Mouse (Mus musculus) midbrain, embryonic 10.5 days (tissue): ENCODE measurements around the gene Nxpe4. TPM values are rescaled to one million over a fixed set of nuclear protein-coding genes. Genes with fewer than 3 reads are reported as not detected.

Experiments used
- DNase-seq: peaks from one replicate; pipeline ENCODE4 v3.0.0-alpha.2; 2017; ENCODE audit warnings: low spot score
- H3K27ac ChIP-seq: fragments of 300-500 bp; sonication (generic); replicated peaks from 2 replicates; pipeline ENCODE4 v1.5.1; 2016; ENCODE audit warnings: mild to moderate bottlenecking
- H3K27me3 ChIP-seq: fragments of 300-500 bp; sonication (generic); 2 replicates; pipeline ENCODE4 v1.6.1; 2016; ENCODE audit warnings: low read depth, mild to moderate bottlenecking; ENCODE audit not compliant: poor library complexity, severe bottlenecking
- H3K36me3 ChIP-seq: fragments of 300-500 bp; sonication (generic); 2 replicates; pipeline ENCODE4 v1.6.1; 2016; ENCODE audit warnings: mild to moderate bottlenecking, moderate library complexity
- H3K4me1 ChIP-seq: fragments of 300-500 bp; sonication (generic); 2 replicates; pipeline ENCODE4 v1.6.1; 2016
- H3K4me3 ChIP-seq: fragments of 300-500 bp; sonication (generic); 2 replicates; pipeline ENCODE4 v1.5.1; 2016; ENCODE audit warnings: mild to moderate bottlenecking, moderate library complexity
- H3K9me3 ChIP-seq: fragments of 300-500 bp; sonication (generic); replicated peaks from 2 replicates; pipeline ENCODE4 v1.6.1; 2016; ENCODE audit warnings: mild to moderate bottlenecking
- WGBS: fragments of 180-500 bp; shearing (Covaris S2); methylation state at CpG from one replicate; pipeline ENCODE4 v1.1.7; 2016; 5-methylcytosine and 5-hydroxymethylcytosine counted together
- polyA plus RNA-seq: library from polyadenylated mRNA; unstranded; fragments of >200 nt; fragmentation: Nextera tagmentation; extraction: Ambion mirVana; gene quantifications from 2 replicates; pipeline ENCODE4 v1.2.1, GENCODE M21; 2016

Gene Nxpe4
- polyA plus RNA-seq, 1 experiment from 2014 or later, result 5.3 TPM

DNA sequence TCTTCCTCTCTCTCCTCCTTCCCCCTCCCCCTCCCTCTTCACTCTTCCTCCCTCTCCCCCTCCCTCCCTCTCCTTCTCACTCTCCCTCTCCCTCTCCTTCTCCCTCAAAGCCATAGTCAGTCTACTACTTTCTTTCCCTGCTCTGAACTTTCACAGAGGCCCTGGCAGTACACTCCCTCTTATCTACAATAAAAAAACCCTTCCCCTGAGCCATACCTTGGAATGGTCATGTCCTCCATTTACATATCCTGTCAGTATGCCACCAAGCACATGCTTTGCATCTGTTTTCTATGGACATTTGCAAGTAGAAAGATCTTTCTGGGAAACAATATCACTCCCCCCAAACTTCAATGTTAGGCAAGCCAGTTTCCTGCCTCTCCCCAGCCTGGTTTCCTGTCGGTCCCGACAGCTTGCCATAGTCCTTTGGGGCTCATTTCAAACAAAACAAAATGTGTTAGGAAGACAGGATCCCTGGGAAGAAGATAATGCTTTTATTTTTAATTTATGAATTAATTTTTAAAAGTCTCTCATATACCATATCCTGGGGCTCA, 191.4 kb downstream of the Nxpe4 start, which contains the start of gene Nxpe2:
Nxpe2 (minus strand) TSS at position 307 of the 551 bp plus-strand sequence.
- no peak for DNase-seq
- no peaks in the 10 kb centered on the region for H3K27me3 ChIP-seq
- no peaks in the 10 kb centered on the region for H3K36me3 ChIP-seq
- H3K4me3 ChIP-seq, result no peak within 1 kb of the TSS
- no peaks in the 10 kb centered on the region for H3K9me3 ChIP-seq
- WGBS, result 62% methylated on average over 2 of the region's 2 CpGs
- H3K27ac ChIP-seq, result no peak within 1 kb of the TSS
- peaks cover 12% of the 10 kb centered on the region for H3K4me1 ChIP-seq

DNA sequence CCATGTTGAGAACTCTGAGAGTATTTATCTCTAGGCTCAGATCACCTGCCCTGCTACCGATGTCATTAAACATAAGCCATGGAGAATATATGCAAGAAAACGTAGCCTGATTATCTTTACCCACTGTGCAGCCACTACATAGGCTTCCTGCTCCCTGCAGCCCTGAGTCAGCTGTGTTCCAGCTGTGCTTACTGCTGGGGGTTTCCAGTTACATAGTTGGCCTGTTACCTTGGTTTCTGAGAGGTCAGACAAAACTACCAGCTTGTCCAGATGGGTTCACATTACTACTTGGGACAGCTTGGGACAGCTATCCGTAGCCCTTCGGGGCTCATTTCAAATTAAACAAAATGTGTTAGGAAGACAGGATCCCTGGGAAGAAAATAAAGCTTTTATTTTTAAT, 192.3 kb downstream of the Nxpe4 start:
- 69% methylated on average over 4 of the region's 4 CpGs for whole genome bisulfite sequencing
- H3K9me3 ChIP-seq, result no peaks in the 10 kb centered on the region
- no peak overlapping the region for H3K4me3 ChIP-seq
- peak; percentile 27 for DNase-seq
- peaks cover 12% of the 10 kb centered on the region for H3K4me1 ChIP-seq
- H3K36me3 ChIP-seq, result no peaks in the 10 kb centered on the region
- H3K27me3 ChIP-seq, result no peaks in the 10 kb centered on the region
- H3K27ac ChIP-seq, result no peak overlapping the region

DNA sequence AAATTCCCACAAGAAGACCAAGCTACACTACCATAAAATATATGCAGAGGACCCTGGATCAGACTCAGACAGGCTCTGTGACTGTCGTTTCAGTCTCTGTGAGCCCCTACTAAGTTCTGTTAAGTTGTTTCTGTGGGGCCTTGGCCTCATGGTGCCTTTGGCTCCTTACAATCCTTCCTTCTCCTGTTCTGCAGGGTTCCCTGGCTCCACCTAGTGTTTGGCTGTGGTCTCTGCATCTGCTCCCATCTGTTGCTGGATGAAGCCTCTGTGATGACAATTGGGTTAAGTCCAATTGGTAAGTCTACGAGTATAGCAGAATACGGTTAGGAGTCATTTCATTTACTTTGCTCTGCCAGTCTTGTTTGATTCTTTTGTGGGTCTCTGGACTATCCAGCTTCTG, 193.0 kb downstream of the Nxpe4 start:
- 52% methylated on average over 3 of the region's 3 CpGs for WGBS

DNA sequence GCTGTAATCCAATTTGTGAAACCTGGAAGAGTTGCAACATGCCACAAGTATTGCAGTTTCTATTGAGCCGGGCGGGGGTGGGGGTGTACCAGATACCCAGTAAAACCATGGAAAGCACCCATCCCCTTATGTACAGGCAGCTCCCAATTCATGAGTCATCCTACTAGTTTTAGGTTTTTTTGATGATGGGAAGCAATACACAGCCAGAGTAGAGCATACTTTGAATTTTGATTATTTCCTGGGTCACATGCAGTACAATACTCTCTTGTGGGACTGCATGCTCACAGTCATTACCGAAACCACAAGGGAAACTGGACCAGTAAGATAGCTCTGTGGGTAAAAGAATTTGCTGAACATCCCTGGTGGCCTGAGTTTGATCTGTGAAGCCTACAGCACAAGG, 195.3 kb downstream of the Nxpe4 start:
- DNase-seq, result no peak
- Histone ChIP-seq H3K4me1 (peaks cover 9% of the 10 kb centered on the region), H3K27me3 (no peaks in the 10 kb centered on the region), H3K36me3 (no peaks in the 10 kb centered on the region), H3K4me3 (no peak overlapping the region), H3K27ac (no peak overlapping the region), H3K9me3 (no peaks in the 10 kb centered on the region)
- 91% methylated on average over 3 of the region's 3 CpGs for WGBS

More for the DNA sequence above, 193.0 kb downstream of the Nxpe4 start:
- Histone ChIP-seq H3K4me1 (peaks cover 12% of the 10 kb centered on the region), H3K27me3 (no peaks in the 10 kb centered on the region), H3K4me3 (no peak overlapping the region), H3K36me3 (no peaks in the 10 kb centered on the region), H3K27ac (0 out of 2 replicates have a peak overlapping the region, but pooled peaks have one; percentile 49), H3K9me3 (no peaks in the 10 kb centered on the region)
- DNase-seq, result peak; percentile 70

DNA sequence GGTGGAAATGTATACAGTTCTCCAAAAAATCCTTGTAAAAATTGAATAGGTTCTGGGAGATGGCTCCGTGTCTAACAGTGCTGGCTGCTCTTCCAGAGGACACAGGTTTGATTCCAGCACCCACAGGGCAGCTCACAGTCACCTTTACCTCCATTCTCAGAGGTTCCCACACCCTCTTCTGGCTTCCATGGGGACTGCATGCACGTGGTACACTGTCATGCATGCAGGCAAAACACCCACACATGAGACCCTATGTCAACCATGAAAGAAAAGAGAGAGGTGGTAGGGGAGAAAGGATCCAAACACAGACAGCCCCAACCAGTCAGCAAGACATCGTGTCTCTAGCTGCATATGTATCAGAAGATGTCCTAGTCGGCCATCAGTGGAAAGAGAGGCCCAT, 199.0 kb downstream of the Nxpe4 start:
- 72% methylated on average over 4 of the region's 4 CpGs for WGBS
- Histone ChIP-seq H3K36me3 (no peaks in the 10 kb centered on the region), H3K9me3 (no peaks in the 10 kb centered on the region), H3K4me3 (no peak overlapping the region), H3K27ac (no peak overlapping the region), H3K27me3 (no peaks in the 10 kb centered on the region), H3K4me1 (0 out of 2 replicates have a peak, but pooled peaks cover 5% of the 10 kb centered on the region)
- no peak for DNase-seq

DNA sequence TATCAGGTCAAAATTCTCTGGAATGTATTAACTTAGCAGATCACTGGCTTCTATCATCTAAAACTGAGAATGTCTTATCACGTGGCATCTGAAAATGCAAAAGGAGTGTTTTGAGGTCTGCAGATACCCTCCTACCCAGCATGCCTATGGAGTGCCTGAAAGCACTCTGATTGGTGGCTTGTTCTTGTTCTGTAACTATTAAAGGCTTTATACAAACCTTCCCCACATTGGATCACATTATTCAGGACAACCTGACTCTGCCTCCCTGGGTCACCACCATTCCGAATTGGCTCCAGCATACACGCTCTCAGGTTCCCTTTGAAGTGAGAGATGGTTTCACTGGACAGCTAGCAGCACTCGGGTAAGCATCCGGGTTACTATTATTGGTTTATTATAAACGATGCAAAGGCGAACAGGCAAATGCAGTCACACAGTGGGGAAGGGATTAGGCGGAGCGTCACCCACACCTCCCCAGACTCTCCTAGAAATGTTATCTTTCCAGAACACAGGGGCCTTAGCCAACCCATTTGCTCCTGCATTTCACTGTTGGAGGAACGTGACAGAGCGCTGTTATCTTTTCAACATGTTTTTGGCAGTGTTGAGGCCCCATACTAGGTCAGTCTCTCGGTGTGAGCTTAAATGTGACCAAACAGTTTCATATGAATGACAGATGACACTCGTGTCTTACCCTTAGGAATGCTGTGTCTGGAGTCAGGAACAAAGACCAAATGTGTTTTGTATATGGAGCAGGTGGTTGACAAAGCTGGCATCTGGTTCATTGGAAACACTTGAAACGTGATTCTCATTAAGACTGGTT, 200.2 kb downstream of the Nxpe4 start:
- no peaks in the 10 kb centered on the region for H3K9me3 ChIP-seq
- H3K27me3 ChIP-seq, result no peaks in the 10 kb centered on the region
- no peak overlapping the region for H3K4me3 ChIP-seq
- no peaks in the 10 kb centered on the region for H3K36me3 ChIP-seq
- WGBS, result 72% methylated on average over 14 of the region's 14 CpGs
- H3K27ac ChIP-seq, result no peak overlapping the region
- H3K4me1 ChIP-seq, result 0 out of 2 replicates have a peak, but pooled peaks cover 5% of the 10 kb centered on the region
- DNase-seq, result no peak

DNA sequence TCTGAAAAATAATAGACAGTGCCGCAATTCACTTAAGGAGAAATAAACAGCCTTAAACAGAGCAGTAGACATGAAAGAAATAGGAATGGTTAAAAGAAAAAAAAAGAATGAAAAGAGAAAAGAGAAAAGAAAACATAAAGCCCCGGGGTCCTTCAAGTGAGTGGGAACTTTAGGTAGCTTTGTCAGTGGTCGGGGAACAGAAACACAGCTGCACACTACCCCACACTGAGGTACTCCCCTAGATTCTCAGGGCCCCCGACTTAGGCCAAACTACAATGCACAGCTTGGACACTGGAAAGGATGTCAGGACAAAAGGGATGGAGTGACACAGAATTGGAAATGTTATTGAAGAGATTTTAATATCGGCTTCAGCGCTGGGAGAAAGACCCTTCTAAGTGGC, 200.9 kb downstream of the Nxpe4 start:
- H3K4me1 ChIP-seq, result 0 out of 2 replicates have a peak, but pooled peaks cover 5% of the 10 kb centered on the region
- no peaks in the 10 kb centered on the region for H3K36me3 ChIP-seq
- H3K27me3 ChIP-seq, result no peaks in the 10 kb centered on the region
- H3K27ac ChIP-seq, result no peak overlapping the region; the same call in 1 of the 2 replicates
- no peaks in the 10 kb centered on the region for H3K9me3 ChIP-seq
- DNase-seq, result no peak
- 82% methylated on average over 6 of the region's 6 CpGs for WGBS
- H3K4me3 ChIP-seq, result no peak overlapping the region

DNA sequence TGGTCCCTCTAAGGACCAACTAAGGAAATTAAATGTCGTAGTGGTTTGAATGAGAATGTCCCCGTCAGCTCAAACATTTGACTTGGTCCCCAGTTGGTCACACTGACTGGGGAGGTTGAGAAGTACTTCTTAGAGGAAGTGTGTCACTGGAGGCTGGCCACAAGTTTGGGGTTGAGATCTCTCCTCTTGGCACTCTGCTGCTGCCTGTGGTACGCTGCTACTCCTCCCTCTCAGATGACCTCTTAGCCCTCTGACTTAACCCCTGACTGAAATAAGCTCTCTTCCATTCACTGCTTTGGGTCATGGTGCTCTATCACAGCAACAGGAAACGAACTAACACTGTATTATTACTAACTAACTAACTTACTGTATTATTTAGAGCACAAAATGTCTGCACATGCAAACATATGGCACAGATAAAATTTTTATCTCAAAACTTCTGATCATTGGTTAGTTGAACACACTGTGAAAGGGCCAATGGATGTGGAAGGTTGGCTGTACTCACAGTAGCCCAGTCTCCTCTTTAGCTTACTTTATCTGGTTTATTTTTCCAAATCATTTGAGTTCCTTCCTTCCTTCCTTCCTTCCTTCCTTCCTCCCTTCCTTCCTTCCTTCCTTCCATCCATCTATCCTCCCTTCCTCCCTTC, 211.5 kb downstream of the Nxpe4 start:
- Histone ChIP-seq H3K27me3 (no peaks in the 10 kb centered on the region), H3K4me1 (no peaks in the 10 kb centered on the region), H3K4me3 (no peak overlapping the region), H3K36me3 (no peaks in the 10 kb centered on the region), H3K9me3 (no peaks in the 10 kb centered on the region), H3K27ac (no peak overlapping the region)
- 80% methylated on average over 4 of the region's 4 CpGs for WGBS
- no peak for DNase-seq

DNA sequence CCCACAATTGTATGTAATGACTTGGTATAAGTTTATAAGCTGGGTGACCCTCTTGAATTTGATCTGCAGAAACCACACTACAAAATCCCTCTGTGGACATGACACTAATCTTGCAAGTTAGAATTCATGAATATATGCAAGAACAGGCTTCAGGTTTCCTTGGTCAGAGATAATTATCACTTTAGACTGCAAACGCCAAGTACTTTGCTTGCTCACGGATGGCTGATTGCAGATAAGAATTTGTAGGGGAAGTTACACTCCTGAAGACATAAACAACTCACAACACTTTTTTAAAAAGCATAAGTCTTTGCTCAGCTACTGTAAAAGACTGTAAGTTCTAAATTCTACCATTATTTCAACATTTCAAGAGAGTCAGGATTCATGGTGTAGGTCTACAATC, 212.5 kb downstream of the Nxpe4 start:
- Histone ChIP-seq H3K4me1 (no peaks in the 10 kb centered on the region), H3K4me3 (no peak overlapping the region), H3K27me3 (no peaks in the 10 kb centered on the region), H3K36me3 (no peaks in the 10 kb centered on the region), H3K9me3 (no peaks in the 10 kb centered on the region), H3K27ac (no peak overlapping the region)
- DNase-seq, result no peak
- 84% methylated on average over 2 of the region's 2 CpGs for WGBS

DNA sequence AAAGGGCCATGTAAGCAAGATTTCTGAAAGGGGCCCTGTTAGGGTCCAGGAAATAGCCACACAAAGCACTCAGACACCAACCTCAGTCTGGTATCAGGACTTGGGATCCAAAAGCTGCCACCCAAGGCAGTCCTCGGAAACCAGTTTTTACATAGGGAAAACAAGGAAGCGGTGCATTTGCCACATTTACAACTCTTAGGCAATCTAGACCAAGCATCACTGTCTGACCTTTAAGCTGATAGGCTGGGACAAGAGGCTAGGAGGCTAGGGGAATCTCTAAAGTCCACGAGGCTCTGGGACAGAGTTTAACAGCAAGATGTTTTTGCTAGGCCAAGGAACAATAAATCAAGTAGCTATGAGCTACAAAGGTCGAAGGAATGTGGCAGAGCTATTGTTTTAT, 226.6 kb downstream of the Nxpe4 start:
- H3K27me3 ChIP-seq, result no peaks in the 10 kb centered on the region
- H3K9me3 ChIP-seq, result no peaks in the 10 kb centered on the region
- H3K36me3 ChIP-seq, result no peaks in the 10 kb centered on the region; the same call in 1 of the 2 replicates
- 0 out of 2 replicates have a peak, but pooled peaks cover 4% of the 10 kb centered on the region for H3K4me1 ChIP-seq
- DNase-seq, result no peak
- no peak overlapping the region for H3K27ac ChIP-seq
- WGBS, result 85% methylated on average over 4 of the region's 4 CpGs
- no peak overlapping the region for H3K4me3 ChIP-seq

DNA sequence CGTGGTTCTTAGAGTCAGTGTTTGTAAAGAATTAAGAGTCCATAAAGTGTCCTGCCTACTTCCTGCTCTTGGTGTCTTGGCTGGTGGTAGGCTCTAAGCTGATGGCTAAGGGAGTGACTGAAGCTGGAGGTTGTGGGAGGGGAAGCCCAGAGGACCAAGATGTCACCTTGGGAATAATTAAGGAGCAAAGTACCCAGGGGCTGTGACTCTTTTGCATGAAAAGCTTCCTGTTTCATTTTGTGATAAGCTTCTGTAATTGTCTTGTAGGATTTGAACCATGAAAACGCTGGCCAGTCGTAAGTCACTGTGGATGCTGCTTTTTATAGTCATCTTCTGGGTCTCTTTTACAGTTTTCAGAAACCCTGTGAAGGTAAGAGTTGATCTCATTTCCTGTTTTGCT, 228.2 kb downstream of the Nxpe4 start:
- 87% methylated on average over 3 of the region's 3 CpGs for WGBS

DNA sequence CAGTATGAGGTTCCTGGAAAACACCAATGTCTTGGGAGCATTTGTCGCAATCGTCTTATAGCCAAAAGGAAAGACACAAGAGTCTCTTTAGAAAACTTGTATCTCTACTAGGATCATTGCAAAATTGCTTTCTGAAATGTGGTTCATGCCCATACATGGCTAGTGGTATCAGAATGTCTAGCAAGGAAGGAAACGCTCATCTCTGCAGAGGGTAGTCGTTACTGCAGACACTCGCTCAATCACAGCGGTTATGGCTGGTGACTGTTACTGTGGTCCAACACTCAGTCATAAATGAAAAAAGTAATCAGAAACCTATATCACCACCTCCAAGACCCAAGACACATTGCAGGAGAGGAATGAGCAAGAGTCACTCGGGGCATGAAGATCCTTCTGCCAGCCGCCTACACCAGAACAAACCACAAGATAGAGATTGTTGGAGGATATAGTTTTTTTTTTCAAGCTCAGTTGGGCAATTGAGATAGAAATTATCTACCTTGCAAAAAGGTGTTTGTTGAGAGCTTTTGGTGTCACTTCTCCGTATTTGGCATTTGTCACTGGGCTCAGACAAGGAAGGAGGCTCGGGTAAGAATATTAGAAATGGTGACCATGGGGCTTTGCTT, 241.9 kb downstream of the Nxpe4 start:
- WGBS, result 95% methylated on average over 10 of the region's 10 CpGs
- no peaks in the 10 kb centered on the region for H3K36me3 ChIP-seq

More for the DNA sequence above, 228.2 kb downstream of the Nxpe4 start:
- Histone ChIP-seq H3K4me3 (no peak overlapping the region), H3K27ac (no peak overlapping the region), H3K4me1 (no peaks in the 10 kb centered on the region), H3K36me3 (no peaks in the 10 kb centered on the region; the same call in 1 of the 2 replicates), H3K27me3 (no peaks in the 10 kb centered on the region), H3K9me3 (no peaks in the 10 kb centered on the region)
- no peak for DNase-seq

More for the DNA sequence above, 241.9 kb downstream of the Nxpe4 start:
- no peaks in the 10 kb centered on the region for H3K4me1 ChIP-seq
- H3K27ac ChIP-seq, result no peak overlapping the region
- H3K27me3 ChIP-seq, result no peaks in the 10 kb centered on the region
- H3K4me3 ChIP-seq, result no peak overlapping the region
- no peak for DNase-seq
- H3K9me3 ChIP-seq, result no peaks in the 10 kb centered on the region
